Mouse (Mus musculus) c-Kit-positive CD71-positive TER-119-positive erythroid progenitor cells, embryonic 14.5 days (primary cell): Measurements from ENCODE around the gene Rps18.
A peak's percentile ranks its signal among the peaks of the same experiment; 100 is the strongest.

Source experiments
- DNase-seq: peaks from one replicate; pipeline ENCODE4 v3.0.0-alpha.2; 2013; ENCODE audit warnings: low spot score

The Rps18 gene

DNA sequence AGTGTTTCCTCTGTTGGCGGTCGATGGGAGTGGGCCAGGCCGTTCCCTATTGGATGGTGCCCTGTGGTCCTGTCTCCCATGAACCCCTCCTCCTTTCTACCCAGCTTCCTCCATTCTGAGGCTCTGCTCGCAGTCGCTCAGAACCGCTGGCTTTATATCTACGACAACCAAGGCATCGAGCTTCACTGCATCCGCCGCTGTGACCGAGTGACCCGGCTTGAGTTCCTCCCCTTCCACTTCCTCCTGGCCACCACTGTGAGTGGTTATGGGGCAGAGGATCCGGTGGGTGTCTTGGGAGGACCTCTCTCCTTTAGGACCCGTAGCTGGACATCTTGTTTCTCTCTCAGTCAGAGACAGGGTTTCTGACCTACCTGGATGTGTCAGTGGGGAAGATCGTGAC lies 12.3 kb downstream of the Rps18 start:
- no peak for DNase-seq

GRCm38 (mm10) chr17:33941381-33941780 lies 14.4 kb downstream of the Rps18 start:
- no peak for DNase-seq

DNA sequence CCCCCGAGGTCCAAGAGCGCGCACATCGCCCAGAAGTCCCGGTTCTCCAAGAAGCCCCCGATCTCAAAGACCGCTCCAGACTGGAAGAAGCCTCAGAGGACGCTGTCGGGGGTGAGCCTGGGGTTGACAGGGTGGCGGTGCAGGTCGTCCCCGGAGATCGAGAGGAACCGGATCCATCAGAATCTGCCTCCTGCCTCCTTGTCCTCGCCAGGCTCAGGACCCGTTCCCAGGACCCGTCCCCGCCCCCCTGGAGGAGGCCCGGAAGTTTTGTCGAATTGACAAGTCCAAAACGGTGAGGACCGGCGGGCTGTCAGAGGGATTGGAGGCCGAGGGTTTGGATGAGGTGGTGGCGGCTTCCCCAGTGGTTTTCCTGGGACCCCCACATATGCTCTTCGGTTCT lies 14.8 kb downstream of the Rps18 start:
- no peak for DNase-seq

- DNase-seq = peak; percentile 89
Observed at GRCm38 (mm10) chr17:33940206-33940805, 15.5 kb downstream of the Rps18 start, which contains the start of the genes Pfdn6 and Wdr46. Gene Pfdn6, minus strand, starts transcription at chr17:33940343. Gene Wdr46, plus strand, starts transcription at chr17:33940660.

GRCm38 (mm10) chr17:33938783-33939182 lies 17.0 kb downstream of the Rps18 start:
- DNase-seq = no peak

DNA sequence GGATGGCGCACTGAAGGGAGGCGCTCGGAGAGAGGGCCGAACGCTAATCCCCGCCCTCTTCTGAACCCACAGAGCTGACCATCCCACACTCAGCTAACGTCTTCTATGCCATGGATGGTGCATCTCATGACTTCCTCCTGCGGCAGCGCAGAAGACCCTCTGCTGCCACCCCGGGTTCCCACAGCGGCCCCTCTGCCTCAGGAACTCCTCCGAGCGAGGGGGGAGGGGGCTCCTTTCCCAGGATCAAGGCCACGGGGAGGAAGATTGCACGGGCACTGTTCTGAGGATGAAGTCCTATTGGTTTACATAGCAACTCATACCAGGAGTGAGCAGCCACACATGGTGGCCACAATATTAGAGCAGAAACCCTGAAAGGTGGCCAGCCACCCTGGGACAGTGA lies 18.8 kb downstream of the Rps18 start:
- no peak for DNase-seq

DNA sequence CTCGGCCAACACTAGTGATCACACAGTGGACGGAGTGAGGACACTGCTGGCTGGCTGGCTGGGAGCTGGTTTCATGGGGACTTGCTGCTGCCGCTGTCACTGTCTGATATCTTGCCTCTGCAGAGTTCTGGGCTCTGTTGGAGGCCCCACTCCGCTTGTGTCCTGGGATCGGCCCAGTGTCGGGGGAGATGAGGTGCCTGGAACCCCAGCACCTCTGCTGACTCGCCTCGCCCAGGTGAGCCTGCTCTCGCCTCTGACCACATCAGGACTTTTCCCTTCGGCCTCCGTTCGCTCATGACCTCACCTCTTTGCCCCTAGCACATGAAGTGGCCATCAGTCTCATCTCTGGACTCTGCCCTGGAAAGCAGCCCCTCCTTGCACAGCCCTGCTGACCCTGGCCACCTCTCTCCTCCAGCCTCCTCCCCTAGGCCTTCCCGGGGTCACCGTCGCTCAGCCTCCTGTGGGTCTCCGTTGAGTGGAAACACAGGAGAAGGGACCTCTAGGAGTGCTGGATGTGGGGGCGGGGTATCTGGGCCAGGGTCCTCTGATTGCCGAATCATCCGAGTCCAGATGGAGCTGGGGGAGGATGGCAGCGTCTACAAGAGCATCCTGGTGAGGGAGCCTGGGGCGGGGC lies 20.3 kb downstream of the Rps18 start:
- DNase-seq = no peak

GRCm38 (mm10) chr17:33932970-33933369 lies 22.8 kb downstream of the Rps18 start:
- DNase-seq = no peak

GRCm38 (mm10) chr17:33932448-33932847 lies 23.4 kb downstream of the Rps18 start:
- no peak for DNase-seq

DNA sequence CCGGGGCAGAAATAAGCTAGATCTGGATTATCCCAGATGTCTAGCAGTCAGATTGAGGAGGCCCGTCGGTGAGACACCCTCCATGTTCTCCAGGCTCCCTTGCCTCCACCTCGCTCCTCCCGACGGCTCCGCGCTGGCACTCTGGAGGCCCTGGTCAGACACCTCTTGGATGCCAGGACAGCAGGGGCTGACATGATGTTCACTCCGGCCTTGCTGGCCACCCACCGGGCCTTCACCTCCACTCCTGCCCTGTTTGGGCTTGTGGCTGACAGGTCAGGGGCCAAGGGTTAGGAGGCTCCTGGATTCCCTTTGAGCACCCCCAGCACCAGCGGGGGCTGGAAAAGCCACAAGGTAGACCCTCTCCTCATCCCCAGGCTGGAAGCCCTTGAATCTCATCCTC lies 23.9 kb downstream of the Rps18 start:
- no peak for DNase-seq

- no peak for DNase-seq
Observed at GRCm38 (mm10) chr17:33931159-33931866, 24.5 kb downstream of the Rps18 start.

GRCm38 (mm10) chr17:33930280-33931158 lies 25.3 kb downstream of the Rps18 start:
- no peak for DNase-seq

DNA sequence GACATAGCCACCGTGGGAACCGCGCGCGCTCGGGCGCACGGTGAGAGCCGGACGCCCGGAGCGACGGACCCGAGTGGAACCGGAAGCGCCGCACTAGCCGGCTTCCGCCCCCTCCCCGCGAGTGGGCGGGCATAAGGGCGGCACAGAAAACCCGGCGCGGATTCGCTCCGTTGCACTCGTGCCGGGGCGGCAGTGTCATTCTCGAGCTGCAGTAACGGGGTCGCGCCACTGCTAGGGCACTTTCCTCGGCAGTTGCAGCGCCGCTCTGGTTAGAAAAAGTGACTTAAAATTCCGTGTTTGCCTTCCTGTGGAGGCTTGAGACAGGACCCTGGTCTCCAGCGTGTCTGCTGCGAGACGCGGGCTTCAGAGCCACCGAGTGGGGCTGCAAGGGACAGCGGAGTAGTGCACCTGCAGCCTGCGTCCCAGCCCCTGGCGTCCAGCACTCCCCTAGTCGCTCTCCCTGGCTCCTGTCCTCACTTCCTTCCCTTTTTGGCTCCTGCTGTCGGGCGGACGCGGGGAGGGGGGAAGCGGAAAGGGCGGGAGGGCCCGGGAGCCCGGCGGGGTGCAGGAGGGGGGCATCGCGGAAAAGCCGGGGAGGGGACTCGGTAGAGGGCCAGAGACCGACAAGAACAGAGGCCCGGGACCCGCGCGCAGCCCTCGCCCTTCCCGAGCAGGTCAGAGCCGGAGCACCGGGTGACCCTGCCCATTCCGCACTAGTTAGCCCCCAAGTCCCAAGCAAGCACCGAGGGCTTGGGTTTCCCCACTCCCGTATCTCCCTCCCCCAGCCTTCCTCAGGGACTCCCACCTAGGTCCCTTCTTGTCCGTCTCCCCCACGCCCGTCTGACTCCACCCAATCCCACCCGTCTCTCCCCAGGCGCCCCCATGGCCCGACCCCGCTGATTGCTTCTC lies 26.2 kb downstream of the Rps18 start, which contains the start of gene Rgl2:
Gene Rgl2 (plus strand): TSS at position 173 of the 909 bp plus-strand sequence.
- DNase-seq = peak; percentile 93

DNA sequence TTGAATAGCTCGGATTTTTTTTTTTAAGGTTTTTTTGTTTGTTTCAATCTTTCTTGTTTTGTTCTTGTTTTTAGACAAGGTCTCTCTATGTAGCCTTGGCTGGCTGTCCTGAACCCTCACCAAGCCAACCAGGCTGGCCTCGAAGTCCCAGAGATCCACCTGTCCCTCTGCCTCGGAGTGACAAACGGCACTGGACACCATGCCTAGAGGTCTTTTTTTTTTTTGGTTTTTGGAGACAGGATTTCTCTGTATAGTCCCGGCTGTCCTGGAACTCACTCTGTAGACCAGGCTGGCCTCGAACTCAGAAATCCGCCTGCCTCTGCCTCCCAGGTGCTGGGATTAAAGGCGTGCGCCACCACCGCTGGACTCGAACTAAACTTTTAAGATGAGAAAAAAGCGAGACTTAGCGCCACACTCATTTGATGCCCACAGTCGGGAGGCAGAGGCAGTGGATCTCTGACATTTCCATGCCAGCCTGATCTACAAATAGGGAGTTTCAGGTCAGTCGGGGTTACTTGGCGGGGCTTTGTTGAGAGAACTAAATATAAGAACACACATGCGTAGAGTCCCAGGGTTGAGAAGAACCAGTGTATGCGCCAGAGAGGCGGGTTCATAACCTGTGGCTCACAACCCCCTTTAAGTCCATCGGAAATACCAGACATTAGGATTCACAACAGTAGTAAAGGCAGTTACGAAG lies 27.4 kb downstream of the Rps18 start:
- no peak for DNase-seq

DNA sequence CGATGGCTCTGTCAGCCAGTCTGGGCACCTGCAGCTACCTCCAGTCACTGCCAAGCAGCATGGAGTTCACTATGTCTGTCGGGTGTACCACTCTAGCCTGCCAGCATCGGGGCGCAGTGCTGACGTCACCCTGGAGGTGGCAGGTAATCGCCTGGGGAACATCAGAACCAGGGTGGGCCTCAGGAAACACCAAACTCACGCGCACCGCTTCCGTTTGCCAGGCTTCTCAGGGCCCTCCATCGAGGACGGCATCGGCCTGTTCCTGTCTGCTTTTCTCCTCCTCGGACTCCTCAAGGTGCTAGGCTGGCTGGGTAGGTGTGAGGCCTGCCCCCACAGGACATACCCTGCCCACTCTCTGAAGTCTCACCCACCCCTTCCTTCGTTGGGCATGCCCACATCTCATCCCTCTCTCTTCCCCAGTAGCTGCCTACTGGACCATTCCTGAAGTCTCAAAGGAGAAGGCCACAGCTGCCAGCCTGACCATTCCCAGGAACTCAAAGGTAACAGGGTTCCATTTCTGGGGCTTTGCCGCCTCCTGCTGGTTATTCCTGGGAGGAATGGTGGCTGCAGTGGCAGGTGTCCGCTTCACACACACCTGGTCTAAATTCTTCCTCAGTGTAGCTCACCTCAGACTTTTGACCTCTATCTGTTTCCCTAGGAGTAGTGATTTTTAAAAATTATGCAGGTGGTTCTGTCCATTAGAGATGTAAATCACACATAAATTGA lies 29.4 kb downstream of the Rps18 start:
- no peak for DNase-seq

- no peak for DNase-seq
Observed at GRCm38 (mm10) chr17:33925406-33926116, 30.2 kb downstream of the Rps18 start.

GRCm38 (mm10) chr17:33924577-33925283 lies 31.1 kb downstream of the Rps18 start:
- DNase-seq = peak; percentile 78

- no peak for DNase-seq
Observed at GRCm38 (mm10) chr17:33921361-33921760, 34.4 kb downstream of the Rps18 start.
